Mouse (Mus musculus) brain, embryonic 14.5 days (tissue): Measurements from ENCODE around the gene Plcb4.

Experiments used
- CTCF ChIP-seq: fragments of 200-500 bp; IDR thresholded peaks from 2 replicates; pipeline ENCODE4 v1.5.1; 2012; ENCODE audit warnings: inconsistent platforms, mild to moderate bottlenecking, moderate library complexity, borderline replicate concordance; ENCODE audit not compliant: insufficient read depth, insufficient read length; ENCODE audit errors: extremely low read depth
- POLR2A ChIP-seq: fragments of 200-500 bp; IDR thresholded peaks from 2 replicates; pipeline ENCODE4 v1.6.1; 2012; ENCODE audit warnings: mild to moderate bottlenecking, inconsistent platforms, borderline replicate concordance; ENCODE audit not compliant: poor library complexity, insufficient read depth, insufficient read length, severe bottlenecking; ENCODE audit errors: extremely low read depth

DNA sequence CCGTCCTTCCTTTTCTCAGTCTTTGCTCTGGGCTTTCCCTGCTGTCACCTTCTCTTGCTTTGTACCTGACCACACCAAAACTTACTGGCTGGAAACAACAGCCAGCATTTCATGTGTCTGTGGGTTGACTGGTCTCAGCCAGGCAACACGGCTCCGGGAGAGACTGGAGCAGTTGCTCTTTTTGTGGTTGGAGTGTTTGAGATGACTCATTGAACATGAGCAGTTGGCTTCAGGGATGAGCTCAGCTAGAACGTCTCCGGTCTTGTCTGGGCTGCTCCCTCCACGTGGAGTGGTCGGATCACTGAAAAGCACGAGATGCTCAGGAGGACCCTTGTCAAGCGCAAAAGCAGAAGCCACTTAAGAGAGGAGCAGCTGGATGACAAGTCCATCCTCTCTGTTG, 78.7 kb downstream of the Plcb4 start:
- TF ChIP-seq CTCF: no peak
- TF ChIP-seq POLR2A: no peak
